Mouse (Mus musculus): ENCODE results near the gene Gabpa. TPM values are rescaled to one million over a fixed set of nuclear protein-coding genes. Genes with fewer than 3 reads are reported as not detected.
A peak's percentile ranks its signal among the peaks of the same experiment; 100 is the strongest.

The Gabpa gene
- polyA plus RNA-seq, 1 experiment from 2014 or later: 36.9 TPM

DNA sequence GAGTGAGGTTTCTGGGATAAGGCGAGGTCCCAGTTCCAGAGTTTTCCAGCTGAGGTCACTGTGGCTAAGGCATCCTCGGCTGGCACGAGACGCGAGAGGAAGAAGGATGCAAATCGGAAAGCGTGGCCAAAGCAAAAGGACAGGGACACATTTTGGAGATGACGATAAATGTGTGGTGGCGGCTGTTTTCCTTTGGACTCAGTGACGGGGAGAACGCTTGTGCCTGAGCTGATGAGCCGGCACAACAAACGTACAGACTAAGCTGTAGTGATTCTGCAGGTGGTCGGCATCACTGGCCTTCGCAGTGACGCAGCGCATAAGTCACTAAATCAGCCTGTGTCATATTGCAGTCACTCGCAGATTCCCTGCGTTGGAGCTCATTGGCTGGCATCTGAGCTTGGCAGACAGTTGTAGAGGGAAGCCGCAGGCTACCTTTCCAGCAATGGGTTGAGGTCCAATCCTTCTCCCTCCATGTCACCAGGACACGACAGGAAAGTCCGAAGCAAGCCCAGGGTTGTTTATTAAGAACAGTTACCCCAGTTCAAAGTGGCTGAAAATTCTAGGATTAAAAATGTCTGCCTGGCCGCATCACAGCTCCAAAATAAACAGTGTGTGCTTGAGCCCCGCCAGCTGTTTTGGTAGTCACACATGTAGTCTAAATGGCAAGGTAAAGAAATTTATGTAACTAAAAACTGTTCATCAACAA is 40.4 kb downstream of the Gabpa start:
- Histone ChIP-seq H3K9ac (no peak overlapping the region), H3K4me1 (peaks cover 10% of the 10 kb centered on the region), H3K9me3 (replicated peaks) (no peaks in the 10 kb centered on the region), H3K4me2 (replicated peaks) (no peak overlapping the region), H3K4me3 (no peak overlapping the region), H3K36me3 (no peaks in the 10 kb centered on the region), H3K27me3 (no peaks in the 10 kb centered on the region), H3K27ac (no peak overlapping the region)
- no peak for ATAC-seq (ENCODE audit: low FRiP score)
- 84% methylated on average over 24 of the region's 24 CpGs for WGBS

DNA sequence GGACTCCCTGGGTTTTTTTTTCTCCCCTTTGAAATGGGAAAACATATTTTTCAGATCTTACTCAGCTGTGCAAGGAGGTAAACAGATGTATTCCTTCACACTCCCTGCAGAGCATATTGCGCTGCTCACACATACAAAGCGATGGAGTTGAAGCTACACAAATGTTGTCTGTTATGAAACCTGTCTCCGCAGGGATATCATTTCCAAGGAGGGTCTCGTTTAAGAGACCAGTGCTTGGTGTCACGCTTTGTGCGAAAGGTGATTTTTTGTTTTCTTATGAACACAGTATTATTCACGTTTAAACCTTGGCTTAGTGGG is 41.0 kb downstream of the Gabpa start:
- ATAC-seq (ENCODE audit: low FRiP score): no peak
- Histone ChIP-seq H3K27me3 (no peaks in the 10 kb centered on the region), H3K27ac (no peak overlapping the region), H3K4me2 (replicated peaks) (no peak overlapping the region), H3K36me3 (no peaks in the 10 kb centered on the region), H3K9me3 (replicated peaks) (no peaks in the 10 kb centered on the region), H3K9ac (no peak overlapping the region), H3K4me3 (no peak overlapping the region), H3K4me1 (peaks cover 10% of the 10 kb centered on the region)
- 85% methylated on average over 7 of the region's 7 CpGs for WGBS

DNA sequence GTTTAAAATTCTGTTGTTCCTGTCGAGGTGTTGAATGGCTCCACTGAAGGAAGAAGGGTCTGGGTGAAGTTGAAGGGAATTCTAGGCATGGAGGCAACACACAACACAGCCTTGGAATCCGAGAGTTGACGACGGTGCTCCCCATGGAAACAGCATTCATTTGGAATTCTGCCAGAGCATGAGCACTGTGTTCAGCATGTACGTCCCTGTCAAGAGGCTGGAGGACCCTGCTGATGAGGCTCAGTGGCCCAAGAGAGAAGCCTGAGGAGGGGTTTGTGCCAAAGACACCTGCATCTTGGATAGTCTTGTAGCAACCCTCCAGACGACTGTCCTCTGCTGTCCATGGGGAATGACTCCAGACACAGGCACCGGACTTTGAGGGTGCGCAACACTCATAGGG is 41.4 kb downstream of the Gabpa start:
- WGBS: 49% methylated on average over 8 of the region's 8 CpGs
- Histone ChIP-seq H3K4me3 (no peak overlapping the region), H3K9me3 (replicated peaks) (no peaks in the 10 kb centered on the region), H3K4me2 (replicated peaks) (no peak overlapping the region), H3K27me3 (no peaks in the 10 kb centered on the region), H3K9ac (no peak overlapping the region), H3K27ac (no peak overlapping the region), H3K36me3 (no peaks in the 10 kb centered on the region), H3K4me1 (peaks cover 10% of the 10 kb centered on the region)
- ATAC-seq (ENCODE audit: low FRiP score): peak; percentile 61; the same call in 1 of the 2 replicates

DNA sequence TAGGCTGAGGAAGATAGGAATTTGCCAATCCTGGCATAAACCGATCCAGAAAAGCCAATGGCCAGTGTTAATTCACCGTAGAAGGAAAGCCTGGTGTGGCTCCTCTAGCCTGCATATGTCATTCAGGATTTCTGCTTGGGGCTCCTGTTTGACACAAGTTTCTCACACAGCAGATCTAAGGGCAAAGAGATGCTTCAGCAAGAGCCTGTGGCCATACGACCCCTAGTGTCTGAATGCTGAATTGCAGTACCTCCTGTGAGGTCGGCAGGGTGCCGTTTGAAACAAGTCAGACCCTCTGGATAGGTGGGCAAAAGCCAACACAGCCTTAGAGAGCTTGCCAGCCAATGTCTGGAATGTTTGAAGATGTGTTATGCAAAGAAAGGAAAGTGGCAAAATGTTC is 44.4 kb downstream of the Gabpa start:
- Histone ChIP-seq H3K27ac (no peak overlapping the region), H3K9me3 (replicated peaks) (no peaks in the 10 kb centered on the region), H3K4me2 (replicated peaks) (no peak overlapping the region), H3K36me3 (no peaks in the 10 kb centered on the region), H3K4me1 (peaks cover 10% of the 10 kb centered on the region), H3K9ac (no peak overlapping the region), H3K27me3 (no peaks in the 10 kb centered on the region), H3K4me3 (no peak overlapping the region)
- ATAC-seq (ENCODE audit: low FRiP score): no peak
- 22% methylated on average over 5 of the region's 5 CpGs for WGBS

DNA sequence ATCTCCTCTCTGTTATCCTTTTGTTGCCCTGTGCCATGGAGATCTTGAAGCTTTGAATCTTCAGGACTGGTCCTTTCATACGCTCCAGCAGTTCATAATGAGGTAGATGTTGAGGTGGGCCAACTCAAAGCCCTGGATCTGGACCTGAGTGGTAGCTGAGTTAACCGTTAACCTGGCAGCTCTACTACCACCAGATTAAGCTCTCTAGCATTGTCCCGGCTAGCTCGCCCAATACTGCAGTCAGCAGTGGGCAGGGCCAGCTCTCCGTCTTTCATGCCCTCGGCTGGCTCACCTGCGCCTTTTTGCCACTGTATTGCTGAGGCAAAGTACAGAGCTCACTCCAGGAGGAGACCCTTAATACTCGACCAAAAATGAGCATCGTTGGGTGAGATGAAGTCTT is 46.4 kb downstream of the Gabpa start:
- H3K27me3 ChIP-seq: no peaks in the 10 kb centered on the region
- no peak overlapping the region for H3K4me2 ChIP-seq (replicated peaks)
- ATAC-seq (ENCODE audit: low FRiP score): no peak
- H3K9ac ChIP-seq: no peak overlapping the region
- H3K36me3 ChIP-seq: no peaks in the 10 kb centered on the region
- H3K4me1 ChIP-seq: peaks cover 5% of the 10 kb centered on the region
- 87% methylated on average over 9 of the region's 9 CpGs for WGBS
- no peak overlapping the region for H3K27ac ChIP-seq
- no peak overlapping the region for H3K4me3 ChIP-seq
- H3K9me3 ChIP-seq (replicated peaks): no peaks in the 10 kb centered on the region

DNA sequence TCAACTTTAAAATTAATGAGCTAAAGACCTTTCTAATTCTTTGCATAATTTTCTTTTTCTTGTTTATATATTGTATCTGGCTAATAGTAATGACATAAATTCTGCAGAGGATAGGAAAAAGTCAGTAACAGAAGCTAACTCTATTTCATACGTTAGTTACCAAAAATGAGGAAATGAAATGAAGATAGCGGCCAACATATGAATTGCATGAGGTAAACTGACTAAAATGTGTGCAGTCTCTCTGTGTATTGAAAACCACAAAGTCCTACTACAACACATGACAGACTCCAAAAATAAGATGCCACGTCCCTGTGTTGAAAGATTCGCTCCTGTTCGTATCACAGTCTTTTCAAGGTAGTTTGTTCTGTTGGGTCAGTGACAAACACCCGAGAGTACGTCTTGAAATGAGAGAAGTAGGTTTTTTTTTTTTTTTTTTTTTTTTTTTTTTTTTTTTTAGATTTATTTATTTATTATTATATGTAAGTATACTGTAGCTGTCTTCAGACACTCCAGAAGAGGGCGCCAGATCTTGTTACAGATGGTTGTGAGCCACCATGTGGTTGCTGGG is 47.1 kb downstream of the Gabpa start:
- Histone ChIP-seq H3K27me3 (no peaks in the 10 kb centered on the region), H3K4me2 (replicated peaks) (no peak overlapping the region), H3K9me3 (replicated peaks) (no peaks in the 10 kb centered on the region), H3K36me3 (no peaks in the 10 kb centered on the region), H3K27ac (no peak overlapping the region), H3K9ac (no peak overlapping the region), H3K4me3 (no peak overlapping the region), H3K4me1 (0 out of 2 replicates have a peak, but pooled peaks cover 2% of the 10 kb centered on the region)
- no peak for ATAC-seq (ENCODE audit: low FRiP score)
- WGBS: 82% methylated on average over 8 of the region's 8 CpGs

DNA sequence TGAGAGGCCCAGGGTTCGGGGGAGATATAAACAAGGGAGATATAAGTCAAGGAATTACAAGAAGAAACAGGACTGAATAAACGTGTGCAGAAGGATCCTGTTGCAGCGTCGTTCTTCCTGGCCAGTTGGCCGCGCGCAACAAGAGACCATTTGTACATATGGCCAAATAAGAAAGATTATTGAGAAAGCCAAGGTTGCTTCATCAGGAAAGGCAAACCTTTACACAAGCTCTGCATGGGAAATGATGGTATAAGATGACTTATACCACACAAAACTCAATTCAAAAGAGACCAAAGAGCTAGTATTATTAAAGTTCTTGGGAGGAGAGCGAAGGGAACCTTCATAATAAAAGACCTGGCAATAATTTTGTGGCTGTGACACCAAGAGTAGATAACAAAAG is 49.8 kb downstream of the Gabpa start:
- ATAC-seq (ENCODE audit: low FRiP score): no peak
- no peak overlapping the region for H3K4me2 ChIP-seq (replicated peaks)
- no peaks in the 10 kb centered on the region for H3K27me3 ChIP-seq
- no peaks in the 10 kb centered on the region for H3K9me3 ChIP-seq (replicated peaks)
- H3K9ac ChIP-seq: no peak overlapping the region
- WGBS: 86% methylated on average over 8 of the region's 8 CpGs
- no peak overlapping the region for H3K4me3 ChIP-seq
- no peaks in the 10 kb centered on the region for H3K4me1 ChIP-seq
- H3K36me3 ChIP-seq: no peaks in the 10 kb centered on the region
- H3K27ac ChIP-seq: no peak overlapping the region

DNA sequence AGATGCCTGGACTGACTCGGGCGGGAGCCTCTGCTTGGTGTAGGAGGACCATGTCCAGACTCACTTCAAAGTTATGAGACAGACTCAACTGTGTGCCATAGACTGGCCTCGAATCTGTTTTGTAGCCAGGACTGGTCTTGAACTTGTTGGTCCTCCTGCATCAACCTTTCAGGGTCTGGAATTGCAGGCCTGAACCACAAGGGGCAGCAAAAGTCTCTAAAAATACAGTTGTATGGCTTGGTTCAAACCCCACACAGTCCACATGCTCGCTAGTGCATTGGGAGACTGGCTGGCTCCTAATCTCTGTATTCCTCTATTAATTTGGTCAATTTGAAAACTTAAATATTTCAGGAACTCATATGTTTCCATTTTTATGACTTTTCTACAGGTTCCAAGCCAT is 68.3 kb downstream of the Gabpa start:
- Histone ChIP-seq H3K9ac (no peak overlapping the region), H3K9me3 (replicated peaks) (no peaks in the 10 kb centered on the region), H3K27ac (no peak overlapping the region), H3K4me3 (no peak overlapping the region), H3K4me1 (no peaks in the 10 kb centered on the region), H3K4me2 (replicated peaks) (no peak overlapping the region), H3K27me3 (no peaks in the 10 kb centered on the region), H3K36me3 (no peaks in the 10 kb centered on the region)
- no peak for ATAC-seq (ENCODE audit: low FRiP score)
- WGBS: 91% methylated on average over 4 of the region's 4 CpGs

DNA sequence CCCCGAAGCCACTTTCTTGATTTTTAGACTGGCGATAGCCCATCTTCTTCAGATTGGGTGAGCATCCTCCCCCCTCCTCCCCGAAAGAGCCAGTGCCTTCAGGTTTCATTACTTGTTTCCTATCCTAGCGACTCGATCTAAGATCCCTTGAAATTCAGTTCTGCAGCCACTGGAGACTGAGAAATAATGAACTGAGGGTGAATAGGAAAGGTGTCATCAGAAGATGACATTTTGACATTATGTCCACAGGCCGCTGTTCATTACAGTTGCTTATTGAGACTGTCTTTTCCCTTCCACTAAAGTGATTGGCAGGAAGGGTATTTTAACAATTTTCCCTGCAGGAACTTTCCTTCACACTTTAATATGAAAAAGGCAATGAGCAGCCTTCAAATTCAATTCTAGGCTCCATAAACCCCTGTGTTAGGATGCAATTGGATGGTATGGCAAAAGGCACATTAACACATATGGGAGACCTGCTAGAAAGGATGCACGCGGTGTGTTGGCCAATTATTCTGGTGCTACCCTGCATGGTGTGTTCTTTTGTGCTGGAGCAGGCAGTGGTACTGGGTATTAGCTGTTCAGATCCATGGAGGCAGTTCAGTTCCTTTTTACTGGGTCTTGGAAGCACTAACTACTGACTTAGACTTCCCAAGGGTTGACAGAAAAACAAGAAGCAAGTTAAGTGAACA is 76.9 kb downstream of the Gabpa start:
- H3K36me3 ChIP-seq: no peaks in the 10 kb centered on the region
- WGBS: 82% methylated on average over 8 of the region's 8 CpGs
- H3K4me3 ChIP-seq: no peak overlapping the region
- no peak overlapping the region for H3K27ac ChIP-seq
- ATAC-seq (ENCODE audit: low FRiP score): no peak
- 0 out of 2 replicates have a peak, but pooled peaks cover under 1% of the 10 kb centered on the region for H3K4me1 ChIP-seq
- no peak overlapping the region for H3K4me2 ChIP-seq (replicated peaks)
- H3K9me3 ChIP-seq (replicated peaks): no peaks in the 10 kb centered on the region
- H3K9ac ChIP-seq: no peak overlapping the region
- no peaks in the 10 kb centered on the region for H3K27me3 ChIP-seq

Other genes with a start within 250 kb of the Gabpa start
- 42.7 and 47.0 TPM in 2 replicates for gene Mrpl39, start 99.2 kb upstream of the Gabpa start, polyA plus RNA-seq (2016; fragmentation: Nextera tagmentation; extraction: Ambion mirVana)
- 45.3 and 47.8 TPM in 2 replicates for gene Jam2, start 60.8 kb upstream of the Gabpa start, polyA plus RNA-seq (2016; fragmentation: Nextera tagmentation; extraction: Ambion mirVana)
- gene Atp5j, start 700 bp downstream of the Gabpa start, polyA plus RNA-seq (2016; fragmentation: Nextera tagmentation; extraction: Ambion mirVana): 660 and 698 TPM in 2 replicates

All from hindbrain, embryonic 12.5 days (tissue).